Mouse (Mus musculus): ENCODE results near the gene Slc45a3.

GRCm38 (mm10) chr1:131981378-131982013 lies 18.7 kb downstream of the Slc45a3 start:
- TF ChIP-seq TCF12 (IDR thresholded peaks at IDR 0.05; ENCODE audit: insufficient read depth, poor library complexity, severe bottlenecking) (no peak), USF1 (IDR thresholded peaks at IDR 0.05; ENCODE audit: low read depth) (no peak), REST (IDR thresholded peaks at IDR 0.05; ENCODE audit: insufficient read depth, insufficient read length) (no peak), POLR2A (IDR thresholded peaks at IDR 0.05; ENCODE audit: insufficient read length, low read depth) (no peak), SRF (IDR thresholded peaks at IDR 0.05; ENCODE audit: control insufficient read depth, insufficient read length, low read depth) (no peak), CEBPB (IDR thresholded peaks at IDR 0.05; ENCODE audit: insufficient read depth, poor library complexity, severe bottlenecking) (no peak), E2F4 (IDR thresholded peaks at IDR 0.05; ENCODE audit: insufficient read depth) (no peak), MAX (IDR thresholded peaks at IDR 0.05; ENCODE audit: low read depth) (no peak), MYOD1 (IDR thresholded peaks at IDR 0.05; ENCODE audit: control insufficient read depth in 1 of 3, insufficient read length in 2 of 3, low read depth in 2 of 3) (no peak), TCF3 (IDR thresholded peaks at IDR 0.05; ENCODE audit: insufficient read length, low read depth) (no peak)
